Mouse (Mus musculus): ENCODE data around the gene Hist1h2ai. TPM values are rescaled to one million over a fixed set of nuclear protein-coding genes. Genes with fewer than 3 reads are reported as not detected.

Gene Hist1h2ai
- 41.0 and 55.3 TPM in 2 replicates for polyA plus RNA-seq (2012; rRNA removed)

GRCm38 (mm10) chr13:21715864-21716539 lies at the start of gene Hist1h2ai, which contains the start of gene Hist1h2bl:
TSS of gene Hist1h2ai (plus strand) at chr13:21716422.
TSS of gene Hist1h2bl (minus strand) at chr13:21716143.

GRCm38 (mm10) chr13:21677305-21677704 lies 38.9 kb upstream of the Hist1h2ai start, which contains the start of gene Olfr1360:
TSS of gene Olfr1360 (minus strand) at chr13:21677405.

GRCm38 (mm10) chr13:21697811-21698210 lies 18.4 kb upstream of the Hist1h2ai start, which contains the start of gene Olfr1359:
TSS of gene Olfr1359 (plus strand) at chr13:21698111.

GRCm38 (mm10) chr13:21717397-21718357 lies 1.5 kb downstream of the Hist1h2ai start, which contains the start of gene Hist1h3h:
TSS of gene Hist1h3h (plus strand) at chr13:21717659.

GRCm38 (mm10) chr13:21721757-21722372 lies 5.6 kb downstream of the Hist1h2ai start, which contains the start of gene Hist1h2bm:
TSS of gene Hist1h2bm (plus strand) at chr13:21722044.

GRCm38 (mm10) chr13:21734906-21735767 lies 18.9 kb downstream of the Hist1h2ai start, which contains the start of gene Hist1h4j:
TSS of gene Hist1h4j (plus strand) at chr13:21735064.

GRCm38 (mm10) chr13:21750159-21751017 lies 34.2 kb downstream of the Hist1h2ai start, which contains the start of gene Hist1h4k:
TSS of gene Hist1h4k (minus strand) at chr13:21750505.

GRCm38 (mm10) chr13:21753524-21754285 lies 37.5 kb downstream of the Hist1h2ai start, which contains the start of the genes Hist1h2ak and Hist1h2bn:
TSS of gene Hist1h2ak (minus strand) at chr13:21753827.
TSS of gene Hist1h2bn (plus strand) at chr13:21754123.

Other genes with a start within 250 kb of the Hist1h2ai start
- 0.24 and 0.31 TPM in 2 replicates for gene Nkapl, start 247.9 kb upstream of the Hist1h2ai start, polyA plus RNA-seq (2012; rRNA removed)
- gene Zkscan4, start 237.5 kb upstream of the Hist1h2ai start, polyA plus RNA-seq (2012; rRNA removed), result 0.27 and 0.69 TPM in 2 replicates
- not detected in 2 replicates for gene Gm10065, start 237.0 kb upstream of the Hist1h2ai start, polyA plus RNA-seq (2012; rRNA removed)
- gene AK157302, start 221.2 kb upstream of the Hist1h2ai start, polyA plus RNA-seq (2012; rRNA removed), result 0.09 and 0.13 TPM in 2 replicates
- gene Gm11273, start 215.0 kb upstream of the Hist1h2ai start, polyA plus RNA-seq (2012; rRNA removed), result 18.9 and 28.5 TPM in 2 replicates
- gene Zkscan8, start 185.3 kb upstream of the Hist1h2ai start, polyA plus RNA-seq (2012; rRNA removed), result 0.98 and 1.7 TPM in 2 replicates
- not detected in 2 replicates for gene Olfr1366, start 173.6 kb upstream of the Hist1h2ai start, polyA plus RNA-seq (2012; rRNA removed)
- gene Olfr1535, start 156.5 kb upstream of the Hist1h2ai start, polyA plus RNA-seq (2012; rRNA removed), result not detected in 2 replicates
- not detected in 2 replicates for gene Olfr1364, start 134.7 kb upstream of the Hist1h2ai start, polyA plus RNA-seq (2012; rRNA removed)
- gene Olfr1362, start 102.4 kb upstream of the Hist1h2ai start, polyA plus RNA-seq (2012; rRNA removed), result not detected in 2 replicates
- gene Olfr11, start 73.9 kb upstream of the Hist1h2ai start, polyA plus RNA-seq (2012; rRNA removed), result not detected in 2 replicates
- not detected in 2 replicates for gene Olfr1361, start 53.0 kb upstream of the Hist1h2ai start, polyA plus RNA-seq (2012; rRNA removed)
- not detected in 2 replicates for gene Olfr1360, start 39.0 kb upstream of the Hist1h2ai start, polyA plus RNA-seq (2012; rRNA removed)
- gene Olfr1359, start 18.3 kb upstream of the Hist1h2ai start, polyA plus RNA-seq (2012; rRNA removed), result not detected in 2 replicates
- 11.8 and 13.4 TPM in 2 replicates for gene Hist1h2bl, start 279 bp upstream of the Hist1h2ai start, polyA plus RNA-seq (2012; rRNA removed)
- gene Hist1h3h, start 1.2 kb downstream of the Hist1h2ai start, polyA plus RNA-seq (2012; rRNA removed), result 40.1 and 49.5 TPM in 2 replicates
- 4.6 and 5.2 TPM in 2 replicates for gene Hist1h2bm, start 5.6 kb downstream of the Hist1h2ai start, polyA plus RNA-seq (2012; rRNA removed)
- gene Hist1h4j, start 18.6 kb downstream of the Hist1h2ai start, polyA plus RNA-seq (2012; rRNA removed), result 5.3 and 7.1 TPM in 2 replicates
- gene Hist1h4k, start 34.1 kb downstream of the Hist1h2ai start, polyA plus RNA-seq (2012; rRNA removed), result 39.5 and 42.9 TPM in 2 replicates
- gene Hist1h2ak, start 37.4 kb downstream of the Hist1h2ai start, polyA plus RNA-seq (2012; rRNA removed), result 30.4 and 31.0 TPM in 2 replicates
- gene Hist1h2bn, start 37.7 kb downstream of the Hist1h2ai start, polyA plus RNA-seq (2012; rRNA removed), result 12.9 and 14.9 TPM in 2 replicates
- 1.4 and 1.5 TPM in 2 replicates for gene Hist1h1b, start 64.2 kb downstream of the Hist1h2ai start, polyA plus RNA-seq (2012; rRNA removed)
- gene Hist1h3i, start 66.9 kb downstream of the Hist1h2ai start, polyA plus RNA-seq (2012; rRNA removed), result 48.3 and 58.4 TPM in 2 replicates
- gene Hist1h2an, start 70.8 kb downstream of the Hist1h2ai start, polyA plus RNA-seq (2012; rRNA removed), result 15.5 and 20.4 TPM in 2 replicates
- gene Hist1h2bp, start 71.0 kb downstream of the Hist1h2ai start, polyA plus RNA-seq (2012; rRNA removed), result 0.66 and 3.2 TPM in 2 replicates
- gene Hist1h2bq, start 93.8 kb downstream of the Hist1h2ai start, polyA plus RNA-seq (2012; rRNA removed), result 37.1 and 59.1 TPM in 2 replicates
- gene Hist1h2ao, start 94.0 kb downstream of the Hist1h2ai start, polyA plus RNA-seq (2012; rRNA removed), result not detected in 2 replicates
- gene Hist1h4m, start 95.3 kb downstream of the Hist1h2ai start, polyA plus RNA-seq (2012; rRNA removed), result not detected in 2 replicates
- 47.6 and 53.6 TPM in 2 replicates for gene Hist1h4n, start 115.8 kb downstream of the Hist1h2ai start, polyA plus RNA-seq (2012; rRNA removed)
- 577 and 675 TPM in 2 replicates for gene Hist1h2ap, start 117.1 kb downstream of the Hist1h2ai start, polyA plus RNA-seq (2012; rRNA removed)
- gene Hist1h2br, start 117.3 kb downstream of the Hist1h2ai start, polyA plus RNA-seq (2012; rRNA removed), result 32.1 and 54.0 TPM in 2 replicates
- 0.06 and 0.16 TPM in 2 replicates for gene Zfp184, start 228.7 kb downstream of the Hist1h2ai start, polyA plus RNA-seq (2012; rRNA removed)